Mouse (Mus musculus) c-Kit-positive CD71-positive TER-119-negative erythroid progenitor cells, embryonic 14.5 days (primary cell): Measurements from ENCODE around the gene Ski.

Experiments used
- DNase-seq: peaks from one replicate; pipeline ENCODE4 v3.0.0-alpha.2; 2013; ENCODE audit warnings: low read depth

The Ski gene

DNA sequence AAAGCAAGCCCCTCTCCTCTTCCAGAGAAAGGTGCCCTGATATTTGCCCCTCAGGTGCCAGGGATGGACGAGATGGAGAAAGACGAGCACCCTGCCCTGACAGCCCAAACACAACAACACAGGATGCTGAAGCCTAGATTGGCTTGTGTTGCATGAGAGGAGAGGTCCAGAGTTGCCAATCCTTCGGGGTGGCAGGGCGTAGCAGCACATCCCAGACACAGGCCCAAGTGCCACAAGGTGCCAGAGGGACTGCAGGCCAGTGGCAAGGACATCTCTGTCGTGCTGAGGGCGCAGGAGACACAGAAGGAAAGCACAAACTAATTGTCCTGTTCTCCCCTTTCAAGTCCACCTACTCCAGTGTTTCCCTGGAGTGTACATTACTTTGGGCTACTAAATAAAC, 8.2 kb downstream of the Ski start:
- no peak for DNase-seq

DNA sequence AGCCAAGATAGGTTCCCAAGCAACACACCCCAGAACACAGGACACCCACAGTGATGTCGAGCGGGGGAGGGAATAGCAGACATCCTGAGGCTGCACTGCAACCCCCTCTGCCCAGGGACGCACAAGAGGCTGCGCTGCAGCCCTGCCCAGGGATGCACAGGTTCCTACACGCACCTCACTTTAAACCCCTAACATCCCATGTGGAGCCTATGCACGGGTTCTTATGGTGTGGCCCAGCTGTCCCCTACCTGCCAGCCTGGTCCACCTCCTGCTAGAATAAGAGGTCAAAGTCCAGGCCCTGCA, 8.7 kb downstream of the Ski start:
- no peak for DNase-seq

DNA sequence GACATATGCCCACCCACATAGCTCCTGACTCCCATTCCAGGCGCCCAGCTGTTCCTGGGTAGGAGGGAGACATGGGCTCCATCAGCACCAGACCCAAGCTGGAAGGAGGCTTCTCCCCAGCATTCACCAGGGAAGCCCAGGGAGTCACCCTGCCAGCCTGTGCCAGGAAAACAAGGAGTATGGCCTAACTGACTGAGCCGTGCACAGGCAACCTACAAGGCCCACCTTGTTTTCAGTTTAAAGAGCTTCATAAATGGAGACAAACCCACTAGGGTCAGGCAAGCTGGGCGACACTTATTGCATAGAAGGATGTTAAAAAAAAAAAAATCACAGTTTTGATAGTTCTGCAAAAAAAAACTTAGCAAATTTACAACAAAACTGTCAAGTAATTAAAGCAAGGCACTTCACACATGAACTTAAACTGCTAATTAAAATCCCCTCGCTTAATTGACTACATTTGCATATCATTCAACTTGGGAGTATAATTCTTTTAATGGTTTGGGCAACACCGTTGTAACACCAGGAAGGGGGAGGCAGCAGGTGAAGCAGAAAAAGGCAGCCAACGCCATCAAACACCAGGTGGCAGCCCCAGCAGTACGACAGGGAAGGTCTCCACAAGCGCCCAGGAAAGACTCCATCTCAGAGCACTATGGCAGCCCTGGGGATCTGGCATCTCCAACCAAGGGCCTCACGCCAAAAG, 9.2 kb downstream of the Ski start:
- DNase-seq, result no peak

DNA sequence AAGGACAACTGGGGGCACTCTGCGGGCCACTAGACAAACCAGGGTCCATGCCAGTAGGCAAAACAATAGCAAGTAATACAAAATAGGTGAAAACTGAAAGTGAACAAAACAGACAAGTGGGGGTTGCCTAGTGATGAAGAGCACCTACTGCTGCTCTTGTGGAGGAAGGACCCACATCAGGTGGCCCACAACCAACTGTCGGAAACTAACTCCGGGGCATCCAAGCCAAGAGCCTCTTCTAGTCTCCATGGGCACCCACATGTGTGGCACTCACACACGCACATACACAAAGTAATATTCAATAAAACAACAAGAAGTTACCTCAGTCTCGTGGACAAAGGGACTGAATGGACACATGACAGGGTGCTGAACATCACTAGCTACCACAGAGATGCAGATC, 12.9 kb downstream of the Ski start:
- no peak for DNase-seq

DNA sequence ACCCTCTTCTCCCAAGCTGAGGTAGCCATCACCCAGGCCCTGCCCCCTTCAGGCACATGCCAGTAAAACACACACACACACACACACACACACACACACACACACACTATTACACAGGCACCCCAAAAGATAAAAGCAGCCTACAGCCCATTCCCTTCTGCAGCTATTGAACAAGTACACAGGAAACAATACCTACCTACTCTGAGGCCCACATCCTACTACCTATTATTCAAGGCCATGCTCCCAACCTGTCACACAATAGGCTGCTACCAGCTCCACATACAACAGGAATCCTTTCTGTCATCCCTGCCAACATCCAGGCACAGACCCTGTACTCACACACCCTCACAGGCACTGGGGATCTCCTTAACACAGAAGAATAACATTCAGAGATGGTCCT, 13.3 kb downstream of the Ski start:
- no peak for DNase-seq

DNA sequence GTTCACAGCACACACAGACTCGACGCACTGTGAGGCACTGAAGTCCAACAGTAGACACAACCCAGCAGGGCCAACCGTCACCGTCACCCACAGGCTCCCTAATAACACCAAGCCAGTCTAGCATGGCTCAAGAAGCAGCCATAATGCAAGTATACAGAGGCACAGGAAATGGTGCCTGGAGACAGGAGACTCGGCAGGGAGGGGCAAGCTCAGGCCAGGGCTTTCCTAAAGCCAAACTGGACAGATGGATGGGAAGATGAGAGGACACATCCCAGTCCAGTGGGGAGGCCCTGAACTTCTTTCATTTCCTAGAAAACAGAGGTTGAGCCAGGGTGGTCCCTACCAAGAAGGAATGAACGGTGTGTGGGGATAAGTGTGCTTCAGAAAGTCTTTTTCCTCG, 13.8 kb downstream of the Ski start:
- DNase-seq, result no peak

DNA sequence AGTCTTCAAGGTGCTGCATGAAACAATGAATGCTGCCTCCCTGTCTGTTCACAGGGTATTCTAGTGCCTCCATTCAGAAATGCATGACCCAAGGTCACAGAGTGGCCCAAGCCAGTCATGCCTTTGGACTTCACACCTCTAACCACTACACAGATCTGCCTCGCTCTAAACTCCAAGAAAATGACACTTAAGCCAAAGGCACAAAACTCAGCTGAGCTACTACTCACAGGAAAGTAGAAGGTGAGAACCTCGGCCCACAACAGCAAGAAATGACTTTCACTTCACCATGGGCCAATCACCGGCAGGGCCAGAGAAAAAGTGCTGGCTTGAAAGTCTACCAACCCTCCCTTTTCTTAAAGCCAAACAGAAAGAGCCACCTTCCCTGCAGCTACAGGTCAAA, 14.6 kb downstream of the Ski start:
- DNase-seq, result no peak

DNA sequence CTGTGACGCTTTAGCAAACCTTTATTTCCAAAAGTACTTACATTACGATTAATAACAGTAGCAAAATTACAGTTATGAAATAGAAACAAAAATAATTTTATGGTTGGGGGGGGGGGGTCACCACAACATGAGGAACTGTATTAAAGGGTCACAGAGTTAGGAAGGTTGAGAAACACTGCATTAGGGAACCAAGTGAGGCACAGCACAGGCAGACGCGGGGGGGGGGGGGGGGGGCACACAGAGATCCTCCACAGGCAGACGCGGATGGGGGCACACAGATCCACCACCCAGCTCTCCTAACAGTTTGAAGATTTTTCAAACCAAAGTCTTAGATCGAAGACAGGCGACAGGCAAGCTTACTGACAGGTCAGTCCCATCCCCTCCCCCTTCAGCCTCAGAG, 15.9 kb downstream of the Ski start:
- DNase-seq, result no peak

DNA sequence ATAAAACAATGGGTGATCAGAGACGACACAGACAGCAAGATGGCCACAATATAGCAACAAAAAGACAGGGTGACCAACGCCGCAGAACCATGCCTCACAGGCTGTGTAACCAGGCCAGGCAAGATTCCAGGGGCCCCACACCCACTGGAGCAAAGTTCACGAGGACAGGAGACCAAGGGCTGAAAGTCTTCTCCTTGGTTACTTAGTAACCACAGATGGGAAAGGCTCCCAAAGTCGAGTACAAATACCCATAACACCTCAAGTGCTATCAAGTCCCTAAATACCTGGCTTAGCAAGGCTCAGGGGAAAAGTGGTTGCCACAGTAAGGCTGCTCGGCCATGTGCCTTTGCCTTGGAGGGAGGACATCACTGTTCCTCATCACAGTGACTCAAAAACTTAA, 16.5 kb downstream of the Ski start:
- no peak for DNase-seq

DNA sequence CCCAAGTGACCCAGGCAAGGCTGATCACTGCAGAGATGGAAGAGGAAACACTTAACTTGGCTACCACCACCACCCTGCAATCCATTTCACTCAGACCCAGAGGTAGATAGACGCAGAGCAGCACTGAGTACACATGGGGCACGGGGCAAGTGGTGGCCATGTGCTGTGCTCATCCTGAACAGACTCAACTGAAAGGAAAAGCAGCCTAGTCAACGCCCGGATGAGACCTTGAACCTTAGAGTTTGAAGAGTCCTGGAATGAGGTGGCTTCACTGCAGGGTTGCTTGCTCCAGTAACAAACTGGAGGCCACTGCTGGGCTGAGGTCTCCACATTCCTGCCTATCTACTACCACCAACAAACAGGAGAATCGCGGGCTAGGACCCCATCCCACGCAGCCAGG, 20.6 kb downstream of the Ski start:
- DNase-seq, result no peak

DNA sequence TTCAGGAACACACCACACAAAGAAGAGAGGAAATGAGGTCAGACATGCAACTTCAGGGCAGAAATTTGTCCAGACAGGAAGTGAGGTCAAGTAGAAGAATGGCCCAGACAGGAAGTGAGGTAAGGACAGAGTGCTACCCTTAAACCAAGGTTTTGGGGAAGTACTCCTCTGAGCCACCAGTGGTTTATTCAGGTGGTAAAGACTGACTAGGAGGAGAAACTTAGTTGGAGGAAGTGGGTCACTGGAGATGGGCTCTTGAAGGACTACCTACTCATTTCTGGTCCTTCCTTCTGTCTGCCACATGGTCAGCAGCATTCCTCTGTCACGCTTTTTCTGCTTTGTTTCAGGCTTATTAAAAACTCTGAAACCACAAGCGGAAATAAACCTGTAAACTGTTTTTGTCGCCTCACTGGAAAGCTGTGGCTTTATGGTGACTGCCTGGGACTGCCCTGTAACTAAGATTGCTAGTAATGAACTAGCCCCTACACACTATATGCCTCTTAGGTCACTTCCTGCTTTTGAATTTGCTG, 21.5 kb downstream of the Ski start:
- DNase-seq, result no peak

DNA sequence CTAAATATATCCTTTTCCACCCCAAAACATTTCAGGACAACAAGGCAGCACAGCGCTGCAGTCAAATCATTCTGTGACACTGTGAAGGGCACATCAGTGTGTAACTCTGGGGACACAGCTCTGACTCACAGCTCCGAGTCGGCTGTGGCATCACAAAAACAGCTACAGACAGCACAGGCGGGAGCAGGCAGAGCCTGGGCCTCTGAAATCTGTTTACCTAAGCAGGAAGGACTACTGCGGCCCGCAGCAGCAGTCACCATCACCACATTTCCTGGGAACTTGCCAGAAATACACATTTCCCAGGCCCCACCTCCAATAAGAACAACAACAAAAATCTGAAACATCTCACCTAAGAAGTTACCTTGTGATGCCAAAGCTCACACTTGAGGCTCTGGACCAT, 24.7 kb downstream of the Ski start:
- no peak for DNase-seq

DNA sequence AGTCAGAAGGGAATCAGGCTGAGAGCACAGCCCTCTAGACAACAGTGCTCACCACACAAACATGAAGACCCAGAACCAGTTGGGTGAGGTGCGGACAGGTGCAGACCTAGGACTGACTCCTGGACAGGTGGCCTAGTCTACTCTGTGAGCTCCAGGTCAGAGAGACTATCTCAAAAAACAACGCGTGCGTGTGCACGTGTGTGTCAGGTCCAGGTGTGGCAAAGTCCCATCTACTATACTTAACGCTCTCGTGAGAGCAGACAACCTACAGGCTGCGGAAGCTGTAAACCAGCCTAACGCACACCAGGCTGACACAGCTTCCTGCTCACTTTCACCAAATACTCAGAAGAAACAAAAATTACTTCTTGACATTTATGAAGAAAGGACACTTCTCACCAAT, 27.2 kb downstream of the Ski start:
- no peak for DNase-seq

DNA sequence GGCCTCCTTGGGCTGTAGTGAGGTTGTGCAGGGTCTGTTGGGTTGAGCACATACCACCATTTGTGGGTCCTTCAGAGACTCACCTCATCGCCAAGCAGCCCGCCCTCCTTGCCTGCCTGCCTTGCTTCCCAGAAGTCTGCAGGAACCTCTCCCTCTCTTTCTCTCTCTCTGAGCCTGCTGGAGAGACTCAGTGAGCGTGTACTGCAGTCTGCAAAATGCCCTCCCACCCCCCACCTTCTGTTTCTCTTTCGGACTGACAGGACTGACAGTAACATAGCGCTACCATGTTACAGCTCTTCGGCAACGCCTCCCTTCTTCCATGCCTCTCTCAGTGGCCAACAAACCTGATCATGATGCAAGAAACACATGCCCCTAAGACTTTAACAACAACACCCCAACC, 32.1 kb downstream of the Ski start:
- no peak for DNase-seq

DNA sequence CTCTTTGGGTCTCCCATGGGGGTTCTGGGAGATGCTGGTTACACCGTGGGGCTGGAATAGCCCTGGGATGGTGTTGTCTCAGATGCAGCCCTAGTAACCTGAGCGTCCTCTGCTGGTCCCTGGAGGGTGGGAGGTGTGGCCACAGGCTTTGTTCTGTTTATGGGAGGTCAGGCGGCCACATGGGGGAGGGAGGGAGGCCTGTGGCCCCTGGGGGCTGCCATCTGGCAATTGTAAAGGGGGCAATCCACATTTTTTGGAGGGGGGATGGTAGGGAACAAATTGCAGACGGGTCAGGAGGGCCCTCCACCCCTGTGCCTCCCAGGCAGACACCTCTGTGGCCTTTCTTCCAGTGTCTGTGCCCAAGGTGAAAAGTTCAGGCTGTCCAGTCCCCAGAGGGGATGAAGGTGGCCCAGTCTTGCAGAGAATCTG, 32.7 kb downstream of the Ski start:
- no peak for DNase-seq

DNA sequence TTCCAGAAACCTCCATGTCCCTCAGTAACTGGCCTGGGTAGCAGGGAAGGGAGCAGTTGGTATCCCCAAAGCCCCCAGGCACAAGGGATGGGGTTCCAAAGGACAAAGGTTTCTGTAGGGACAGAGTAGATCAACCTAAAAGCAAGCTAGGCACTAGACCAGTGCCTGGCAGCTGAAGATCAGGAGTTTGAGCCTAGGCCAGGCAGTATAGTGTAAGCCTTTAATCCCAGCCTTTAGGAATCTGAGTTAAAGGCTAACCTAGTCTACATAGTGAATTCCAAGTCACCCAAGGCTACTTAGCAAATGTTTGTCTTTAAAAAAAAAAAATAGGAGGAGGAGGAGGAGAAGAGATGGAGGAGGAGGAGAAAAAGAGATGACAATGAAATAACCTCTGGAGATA, 33.6 kb downstream of the Ski start:
- no peak for DNase-seq

DNA sequence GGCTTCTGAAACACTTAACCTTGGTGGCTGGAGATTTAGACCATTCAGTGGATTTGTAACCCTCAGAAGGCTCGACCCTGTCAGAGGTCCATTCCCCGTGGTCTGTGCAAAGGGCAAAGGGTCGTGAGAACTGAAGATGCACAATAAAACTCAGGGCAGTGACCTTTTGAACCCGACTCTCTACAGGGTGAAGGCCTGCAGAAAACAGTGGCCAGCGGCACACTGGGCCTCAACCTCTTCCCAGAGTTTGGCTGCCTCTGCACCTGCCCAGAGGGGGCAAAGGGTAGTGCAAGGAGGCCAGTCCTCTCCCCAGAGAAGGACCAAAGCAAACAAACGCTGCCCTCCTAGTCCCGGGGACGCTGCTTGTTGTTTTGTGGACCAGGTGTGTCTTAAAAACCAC, 34.1 kb downstream of the Ski start:
- DNase-seq, result no peak

DNA sequence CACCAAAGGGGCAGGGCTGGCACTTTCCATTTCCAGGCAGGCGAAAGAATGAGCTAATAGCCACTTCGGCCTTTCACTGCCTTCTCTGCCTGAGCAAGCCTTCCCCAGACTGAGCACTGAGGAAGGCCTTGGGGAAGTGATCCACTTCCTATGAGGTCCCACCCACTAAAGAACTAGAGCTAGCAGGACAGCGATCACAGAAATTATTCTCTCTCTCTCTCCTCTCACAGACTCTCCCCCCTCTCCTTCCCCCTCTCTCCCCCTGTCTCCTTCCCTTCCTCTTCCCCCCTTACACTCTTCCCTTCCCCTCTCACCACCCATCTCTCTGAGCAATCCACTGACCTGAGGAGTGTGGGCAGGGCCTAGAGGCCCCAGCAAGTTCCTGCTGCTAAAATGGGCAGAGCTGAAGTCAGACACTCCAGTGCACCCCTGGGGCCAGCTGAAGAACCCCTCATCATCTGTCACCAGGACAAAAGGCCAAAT, 35.2 kb downstream of the Ski start:
- no peak for DNase-seq

DNA sequence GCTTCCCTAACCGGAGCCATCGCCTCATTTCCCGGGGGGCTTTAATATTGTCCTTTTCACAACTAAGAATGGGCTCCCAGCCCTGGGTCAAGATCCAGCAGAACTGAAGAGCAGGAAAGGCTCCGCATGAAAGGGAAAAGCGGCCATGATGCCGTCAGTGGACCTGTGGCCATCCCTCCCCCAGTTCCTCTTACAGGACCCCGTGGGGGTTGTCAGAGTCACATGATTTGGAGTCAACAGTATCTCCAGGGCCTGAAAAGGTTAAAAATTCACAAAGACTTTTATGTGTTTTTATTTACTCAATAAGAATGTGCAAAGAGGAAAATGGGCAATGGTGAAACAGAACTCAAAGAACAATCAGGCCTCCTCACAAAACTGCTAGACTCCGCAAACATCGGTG, 36.5 kb downstream of the Ski start:
- DNase-seq, result no peak

DNA sequence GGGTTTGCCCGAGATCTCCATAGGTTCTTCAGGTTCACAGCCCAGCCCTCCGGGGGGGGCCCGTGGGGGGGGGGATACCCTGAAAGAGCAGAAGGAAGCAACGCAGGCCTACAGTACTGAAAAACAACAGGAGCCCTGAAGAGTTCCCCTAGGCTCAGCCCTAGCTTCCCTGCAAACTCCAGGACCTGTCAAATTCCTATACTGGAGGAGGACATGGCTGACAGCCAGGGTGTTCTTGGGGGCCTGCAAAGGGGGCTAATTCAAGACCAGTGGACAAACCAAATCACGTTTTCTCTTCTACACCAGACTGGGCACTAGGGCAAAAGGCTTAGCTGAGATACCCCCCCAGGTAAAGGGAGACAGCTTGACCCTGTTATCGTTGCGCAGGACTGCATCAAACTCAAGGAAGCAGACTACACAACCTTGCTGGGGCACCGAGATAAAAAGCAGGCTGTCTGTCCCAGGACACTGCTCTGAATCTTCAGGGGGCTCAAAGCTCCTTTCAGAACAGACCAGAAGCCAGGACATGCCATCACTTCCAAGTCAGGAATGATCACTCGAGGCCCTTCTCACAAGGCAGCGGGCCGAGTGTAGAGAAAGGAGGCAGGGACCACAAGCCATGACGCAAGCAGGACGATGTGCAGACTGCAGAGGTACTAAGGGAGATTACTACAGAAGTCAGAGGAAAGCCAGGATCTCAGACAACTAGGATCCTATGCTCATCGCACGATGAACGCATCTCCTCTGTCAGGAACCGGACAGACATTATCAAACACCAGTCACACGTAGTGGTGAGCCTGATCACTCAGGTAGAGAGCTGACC, 37.9 kb downstream of the Ski start:
- no peak for DNase-seq

DNA sequence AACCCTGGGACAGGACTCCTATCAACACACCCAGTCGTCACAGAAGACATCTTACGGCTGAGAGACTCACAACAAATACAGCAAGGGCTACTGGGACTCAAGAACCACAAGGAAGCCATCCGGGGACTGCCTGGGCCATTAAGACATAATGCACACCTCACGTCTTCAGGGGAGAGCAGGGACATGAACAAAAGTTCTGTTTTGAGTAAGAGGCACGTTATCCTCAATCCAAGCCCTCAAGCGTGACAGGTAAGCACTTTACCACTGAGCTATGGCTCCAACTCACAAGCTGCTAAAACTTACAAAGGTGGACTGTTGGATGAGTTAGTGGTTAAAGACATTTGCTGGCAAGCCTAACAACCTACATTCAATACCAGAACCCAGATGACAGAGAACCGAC, 39.2 kb downstream of the Ski start:
- DNase-seq, result no peak

DNA sequence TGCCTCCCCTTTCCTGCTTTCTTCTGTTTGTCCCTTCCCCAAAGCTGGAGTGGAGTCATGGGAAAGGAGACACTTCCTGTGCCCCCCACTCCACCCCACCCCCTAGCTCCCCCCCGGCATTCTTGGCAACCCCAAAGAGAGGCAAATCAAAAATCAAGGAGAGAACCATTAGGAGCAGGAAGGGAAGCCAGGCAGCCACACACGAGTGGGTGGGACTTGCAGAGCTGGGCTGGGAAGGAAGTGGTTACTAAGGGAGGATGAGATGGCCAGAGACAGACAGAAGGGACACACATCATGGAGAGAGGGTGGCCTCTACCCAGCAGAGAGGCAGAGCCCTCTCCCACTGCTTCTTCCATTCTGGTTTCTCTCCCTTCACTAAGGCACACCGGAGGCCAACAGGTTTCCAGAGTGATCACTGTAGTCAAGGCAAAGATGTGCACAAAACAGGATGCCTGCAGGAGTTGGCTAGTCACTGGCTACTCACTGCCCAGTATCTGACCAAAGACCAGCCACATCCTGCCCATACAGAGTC, 43.3 kb downstream of the Ski start:
- no peak for DNase-seq

DNA sequence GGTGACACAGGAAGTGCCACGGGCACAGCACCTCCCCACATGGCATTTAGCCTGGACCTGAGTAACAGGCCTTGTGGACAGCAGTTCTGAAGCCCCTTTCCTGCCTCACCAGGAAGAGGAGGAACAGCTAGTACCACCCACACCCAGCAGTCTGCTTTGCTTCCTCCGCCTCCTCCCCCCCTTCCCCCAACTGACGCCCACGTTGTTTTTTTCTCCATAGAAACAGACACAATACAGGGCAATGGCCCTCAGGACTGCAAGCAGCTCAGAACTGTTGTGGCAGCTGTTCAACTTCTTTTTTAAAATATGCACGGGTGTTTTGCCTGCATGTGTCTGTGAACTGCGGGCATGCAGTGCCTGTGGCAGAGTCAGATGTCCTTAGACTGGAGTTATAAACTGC, 44.1 kb downstream of the Ski start:
- no peak for DNase-seq
